Mouse (Mus musculus) forebrain, embryonic 13.5 days (tissue): ENCODE results near the gene Gm20388. TPM values are rescaled to one million over a fixed set of nuclear protein-coding genes. Genes with fewer than 3 reads are reported as not detected.

Source experiments
- ATAC-seq: fragments of 200-750 bp; cut with Nextera tagmentation; 2 replicates; pipeline ENCODE4 v1.8.0; 2017
- H3K27ac ChIP-seq: fragments of 300-500 bp; sonication (generic); 2 replicates; pipeline ENCODE4 v1.5.1; 2015; ENCODE audit warnings: inconsistent platforms, mild to moderate bottlenecking, moderate library complexity
- H3K27me3 ChIP-seq: fragments of 300-500 bp; sonication (generic); 2 replicates; pipeline ENCODE4 v1.6.1; 2015; ENCODE audit warnings: mild to moderate bottlenecking, inconsistent platforms
- H3K36me3 ChIP-seq: fragments of 300-500 bp; sonication (generic); 2 replicates; pipeline ENCODE4 v1.6.1; 2015; ENCODE audit warnings: mild to moderate bottlenecking, inconsistent platforms; ENCODE audit not compliant: poor library complexity, severe bottlenecking
- H3K4me1 ChIP-seq: fragments of 300-500 bp; sonication (generic); 2 replicates; pipeline ENCODE4 v1.6.1; 2015; ENCODE audit warnings: inconsistent platforms
- H3K4me2 ChIP-seq: fragments of 300-500 bp; sonication (generic); 2 replicates; pipeline ENCODE4 v1.6.1; 2015; ENCODE audit warnings: inconsistent platforms, mild to moderate bottlenecking, moderate library complexity
- H3K4me3 ChIP-seq: fragments of 300-500 bp; sonication (generic); 2 replicates; pipeline ENCODE4 v1.5.1; 2015; ENCODE audit warnings: mild to moderate bottlenecking, inconsistent platforms
- H3K9ac ChIP-seq: fragments of 300-500 bp; sonication (generic); 2 replicates; pipeline ENCODE4 v1.6.1; 2015; ENCODE audit warnings: mild to moderate bottlenecking, inconsistent platforms
- H3K9me3 ChIP-seq: fragments of 300-500 bp; sonication (generic); replicated peaks from 2 replicates; pipeline ENCODE4 v1.6.1; 2016; ENCODE audit warnings: inconsistent platforms
- WGBS: fragments of 180-500 bp; shearing (Covaris S2); methylation state at CpG from one replicate; pipeline ENCODE4 v1.1.7; 2015; 5-methylcytosine and 5-hydroxymethylcytosine counted together
- polyA plus RNA-seq: library from polyadenylated mRNA; unstranded; fragments of >200 nt; fragmentation: Nextera tagmentation; extraction: Ambion mirVana; gene quantifications from 2 replicates; pipeline ENCODE4 v1.2.1, GENCODE M21; 2015

Gm20388 gene
- polyA plus RNA-seq, 1 experiment from 2014 or later, result 5.6 TPM

GRCm38 (mm10) chr8:122464985-122465384 lies 2554.3 kb downstream of the Gm20388 start:
- H3K27ac ChIP-seq, result no peak overlapping the region
- no peak overlapping the region for H3K9ac ChIP-seq
- peaks cover 10% of the 10 kb centered on the region for H3K4me1 ChIP-seq
- no peak for ATAC-seq
- H3K9me3 ChIP-seq, result no peaks in the 10 kb centered on the region
- H3K4me2 ChIP-seq, result no peak overlapping the region
- no peak overlapping the region for H3K4me3 ChIP-seq
- H3K36me3 ChIP-seq, result peaks cover 41% of the 10 kb centered on the region
- H3K27me3 ChIP-seq, result peaks cover 43% of the 10 kb centered on the region
- WGBS, result 78% methylated on average over 7 of the region's 7 CpGs

GRCm38 (mm10) chr8:122467816-122468215 lies 2557.2 kb downstream of the Gm20388 start:
- Histone ChIP-seq H3K36me3 (peaks cover 55% of the 10 kb centered on the region), H3K27ac (no peak overlapping the region), H3K9me3 (no peaks in the 10 kb centered on the region), H3K27me3 (peaks cover 14% of the 10 kb centered on the region), H3K4me3 (no peak overlapping the region), H3K9ac (no peak overlapping the region), H3K4me1 (no peaks in the 10 kb centered on the region), H3K4me2 (no peak overlapping the region)
- no peak for ATAC-seq
- 93% methylated on average over 13 of the region's 13 CpGs for WGBS

GRCm38 (mm10) chr8:122469407-122469806 lies 2558.8 kb downstream of the Gm20388 start:
- whole genome bisulfite sequencing, result 82% methylated on average over 6 of the region's 6 CpGs
- Histone ChIP-seq H3K4me1 (peaks cover 5% of the 10 kb centered on the region), H3K27me3 (no peaks in the 10 kb centered on the region), H3K4me3 (no peak overlapping the region), H3K27ac (no peak overlapping the region), H3K9me3 (no peaks in the 10 kb centered on the region), H3K9ac (no peak overlapping the region), H3K36me3 (peaks cover 68% of the 10 kb centered on the region), H3K4me2 (no peak overlapping the region)
- ATAC-seq, result no peak

GRCm38 (mm10) chr8:122469965-122470364 lies 2559.3 kb downstream of the Gm20388 start:
- Histone ChIP-seq H3K9ac (no peak overlapping the region), H3K36me3 (peaks cover 68% of the 10 kb centered on the region), H3K4me2 (no peak overlapping the region), H3K9me3 (no peaks in the 10 kb centered on the region), H3K4me1 (peaks cover 10% of the 10 kb centered on the region), H3K27ac (no peak overlapping the region), H3K4me3 (no peak overlapping the region), H3K27me3 (no peaks in the 10 kb centered on the region)
- ATAC-seq, result no peak
- WGBS, result 81% methylated on average over 10 of the region's 10 CpGs

GRCm38 (mm10) chr8:122470691-122471090 lies 2560.1 kb downstream of the Gm20388 start:
- Histone ChIP-seq H3K4me2 (no peak overlapping the region), H3K9ac (no peak overlapping the region), H3K9me3 (no peaks in the 10 kb centered on the region), H3K4me3 (no peak overlapping the region), H3K36me3 (peaks cover 63% of the 10 kb centered on the region), H3K4me1 (peaks cover 14% of the 10 kb centered on the region), H3K27ac (no peak overlapping the region), H3K27me3 (no peaks in the 10 kb centered on the region)
- ATAC-seq, result no peak
- WGBS, result 92% methylated on average over 5 of the region's 5 CpGs

- Histone ChIP-seq H3K4me1 (peaks cover 24% of the 10 kb centered on the region), H3K36me3 (peaks cover 47% of the 10 kb centered on the region), H3K4me2 (no peak overlapping the region), H3K27ac (no peak overlapping the region), H3K27me3 (no peaks in the 10 kb centered on the region), H3K9me3 (no peaks in the 10 kb centered on the region), H3K9ac (no peak overlapping the region), H3K4me3 (no peak overlapping the region)
- 94% methylated on average over 8 of the region's 8 CpGs for WGBS
- ATAC-seq, result no peak
Measured at GRCm38 (mm10) chr8:122473911-122474421, 2563.3 kb downstream of the Gm20388 start.

- ATAC-seq, result 0 out of 2 replicates have a peak, but pooled peaks have one; percentile 9
- WGBS, result 14% methylated on average over 16 of the region's 16 CpGs
- Histone ChIP-seq H3K4me2 (peak overlapping the region; percentile 98), H3K9me3 (no peaks in the 10 kb centered on the region), H3K9ac (peak overlapping the region; percentile 94), H3K27me3 (no peaks in the 10 kb centered on the region), H3K36me3 (peaks cover 52% of the 10 kb centered on the region), H3K4me1 (peaks cover 24% of the 10 kb centered on the region), H3K4me3 (peak overlapping the region; percentile 99), H3K27ac (peak overlapping the region; percentile 70; the same call in 1 of the 2 replicates)
Measured at GRCm38 (mm10) chr8:122474951-122475560, 2564.4 kb downstream of the Gm20388 start.

- Histone ChIP-seq H3K4me1 (peaks cover 24% of the 10 kb centered on the region), H3K27ac (peak within 1 kb of the TSS; percentile 70), H3K4me3 (peak within 1 kb of the TSS; percentile 99), H3K36me3 (peaks cover 52% of the 10 kb centered on the region), H3K4me2 (peak within 1 kb of the TSS; percentile 98), H3K9ac (peak within 1 kb of the TSS; percentile 94), H3K27me3 (no peaks in the 10 kb centered on the region), H3K9me3 (no peaks in the 10 kb centered on the region)
- WGBS, result under 1% methylated on average over 99 of the region's 103 CpGs
- ATAC-seq, result peak; percentile 97
Measured at GRCm38 (mm10) chr8:122475580-122476320, 2565.1 kb downstream of the Gm20388 start, which contains the start of the genes Rnf166 and Ctu2. TSS of gene Rnf166 (minus strand) at chr8:122476064. TSS of gene Ctu2 (plus strand) at chr8:122476143.

GRCm38 (mm10) chr8:122482448-122482847 lies 2571.8 kb downstream of the Gm20388 start:
- WGBS, result 95% methylated on average over 8 of the region's 8 CpGs
- Histone ChIP-seq H3K4me3 (no peak overlapping the region), H3K36me3 (peaks cover 75% of the 10 kb centered on the region), H3K9me3 (no peaks in the 10 kb centered on the region), H3K9ac (no peak overlapping the region), H3K27me3 (no peaks in the 10 kb centered on the region), H3K4me2 (no peak overlapping the region), H3K4me1 (no peaks in the 10 kb centered on the region), H3K27ac (no peak overlapping the region)
- ATAC-seq, result no peak

GRCm38 (mm10) chr8:122483877-122484276 lies 2573.2 kb downstream of the Gm20388 start:
- Histone ChIP-seq H3K27ac (no peak overlapping the region), H3K36me3 (peaks cover 61% of the 10 kb centered on the region), H3K4me1 (no peaks in the 10 kb centered on the region), H3K4me3 (no peak overlapping the region), H3K9ac (no peak overlapping the region), H3K4me2 (no peak overlapping the region), H3K27me3 (no peaks in the 10 kb centered on the region), H3K9me3 (no peaks in the 10 kb centered on the region)
- WGBS, result 94% methylated on average over 7 of the region's 7 CpGs
- ATAC-seq, result no peak

GRCm38 (mm10) chr8:122484831-122485230 lies 2574.2 kb downstream of the Gm20388 start:
- 93% methylated on average over 12 of the region's 12 CpGs for WGBS
- Histone ChIP-seq H3K4me1 (no peaks in the 10 kb centered on the region), H3K36me3 (peaks cover 51% of the 10 kb centered on the region), H3K4me3 (no peak overlapping the region), H3K9me3 (no peaks in the 10 kb centered on the region), H3K9ac (no peak overlapping the region), H3K27me3 (no peaks in the 10 kb centered on the region), H3K4me2 (no peak overlapping the region), H3K27ac (no peak overlapping the region)
- no peak for ATAC-seq

- Histone ChIP-seq H3K27ac (no peak overlapping the region), H3K4me3 (no peak overlapping the region), H3K27me3 (no peaks in the 10 kb centered on the region), H3K36me3 (peaks cover 18% of the 10 kb centered on the region), H3K4me1 (no peaks in the 10 kb centered on the region), H3K9ac (no peak overlapping the region), H3K4me2 (no peak overlapping the region), H3K9me3 (no peaks in the 10 kb centered on the region)
- WGBS, result 91% methylated on average over 9 of the region's 9 CpGs
- no peak for ATAC-seq
Measured at GRCm38 (mm10) chr8:122488387-122488786, 2577.7 kb downstream of the Gm20388 start.
